Mouse (Mus musculus): ENCODE data around the gene Kcne1l. TPM values are rescaled to one million over a fixed set of nuclear protein-coding genes. Genes with fewer than 3 reads are reported as not detected.
A peak's percentile ranks its signal among the peaks of the same experiment; 100 is the strongest.

The Kcne1l gene
- polyA plus RNA-seq, 1 experiment from 2014 or later = 41.2 TPM

DNA sequence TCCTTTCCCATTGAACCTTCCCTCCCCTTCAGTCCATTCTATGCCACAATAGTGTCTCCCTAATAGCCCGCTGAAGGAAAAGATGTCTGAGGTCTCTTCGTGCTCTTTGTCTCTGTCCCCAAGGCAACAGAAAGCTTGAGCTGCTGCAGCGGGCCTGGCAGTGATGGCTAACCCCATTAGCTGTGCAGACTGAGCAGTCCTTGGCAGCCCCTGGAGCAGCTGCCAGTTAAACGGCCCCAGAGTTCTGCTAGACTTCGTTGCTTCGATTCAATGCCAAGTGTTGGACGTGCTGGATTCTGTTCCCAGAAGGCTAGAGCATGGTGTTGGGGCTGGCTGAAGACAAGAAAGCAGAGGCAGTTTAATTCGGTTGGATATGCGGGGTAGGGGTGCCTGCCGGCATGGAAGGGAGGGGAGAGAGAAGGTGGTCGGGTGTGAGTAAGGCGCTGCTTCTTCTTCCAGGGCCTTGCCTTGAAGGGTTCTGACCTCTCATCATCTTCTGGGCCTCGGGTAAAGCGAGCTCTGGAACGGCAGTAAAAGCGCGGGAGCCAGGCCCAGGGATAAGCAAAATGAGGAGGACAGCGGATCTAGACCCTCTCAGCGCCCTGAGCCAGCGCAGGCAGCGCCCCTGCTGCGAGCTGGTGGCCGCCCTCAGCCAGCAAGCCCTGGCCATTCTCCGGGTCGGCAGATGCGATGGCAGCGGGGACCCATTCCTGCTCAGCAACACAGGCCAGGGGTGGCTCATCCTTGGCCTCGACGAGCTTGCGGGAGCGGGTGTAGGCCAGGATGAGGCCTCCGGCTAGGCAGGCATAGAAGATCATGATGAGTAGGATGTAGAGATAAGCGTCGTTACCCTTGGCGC is 855 bp downstream of the Kcne1l start:
- Histone ChIP-seq H3K27ac (ENCODE audit: low read depth, low read length) (no peak overlapping the region), H3K27me3 (ENCODE audit: control insufficient read depth, insufficient read depth, low read length) (peaks cover 26% of the 10 kb centered on the region), H3K4me3 (ENCODE audit: low read depth, low read length) (peak overlapping the region; percentile 37), H3K4me1 (ENCODE audit: control insufficient read depth, insufficient read depth, low read length) (no peaks in the 10 kb centered on the region), H3K9ac (ENCODE audit: low read depth, low read length) (peak overlapping the region; percentile 52; the same call in 1 of the 2 replicates), H3K4me2 (peak overlapping the region; percentile 68), H3K36me3 (ENCODE audit: control insufficient read depth, insufficient read depth, low read length) (no peaks in the 10 kb centered on the region), H3K9me3 (replicated peaks; ENCODE audit: control insufficient read depth, low read length) (no peaks in the 10 kb centered on the region)
- WGBS (ENCODE audit: insufficient replicate concordance) = 33% methylated on average over 33 of the region's 35 CpGs
- ATAC-seq (replicated peaks; ENCODE audit: insufficient number of reproducible peaks, low FRiP score, low TSS enrichment) = no peak

DNA sequence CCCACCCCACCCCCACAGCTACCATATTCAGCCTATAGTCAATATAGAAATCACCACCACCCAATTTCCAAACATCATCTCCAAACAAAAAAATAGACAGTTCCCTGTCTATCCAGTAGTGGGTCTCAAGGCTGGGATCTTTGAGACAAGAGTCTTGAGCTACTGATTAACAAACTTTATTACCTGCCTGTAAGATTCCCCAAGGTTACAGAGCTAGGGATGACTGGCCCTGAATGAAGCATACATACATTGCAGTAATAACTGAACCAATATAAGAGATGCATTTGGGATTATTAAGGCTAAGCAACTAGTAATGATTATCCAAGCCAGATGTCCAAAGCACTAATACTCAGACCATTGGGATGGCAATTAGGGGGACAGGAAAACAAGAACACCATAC is 1.5 kb downstream of the Kcne1l start:
- Histone ChIP-seq H3K4me2 (no peak overlapping the region), H3K36me3 (ENCODE audit: control insufficient read depth, insufficient read depth, low read length) (no peaks in the 10 kb centered on the region), H3K9ac (ENCODE audit: low read depth, low read length) (no peak overlapping the region), H3K27me3 (ENCODE audit: control insufficient read depth, insufficient read depth, low read length) (peaks cover 26% of the 10 kb centered on the region), H3K9me3 (replicated peaks; ENCODE audit: control insufficient read depth, low read length) (no peaks in the 10 kb centered on the region), H3K4me1 (ENCODE audit: control insufficient read depth, insufficient read depth, low read length) (no peaks in the 10 kb centered on the region), H3K4me3 (ENCODE audit: low read depth, low read length) (no peak overlapping the region), H3K27ac (ENCODE audit: low read depth, low read length) (no peak overlapping the region)
- no peak for ATAC-seq (replicated peaks; ENCODE audit: insufficient number of reproducible peaks, low FRiP score, low TSS enrichment)

DNA sequence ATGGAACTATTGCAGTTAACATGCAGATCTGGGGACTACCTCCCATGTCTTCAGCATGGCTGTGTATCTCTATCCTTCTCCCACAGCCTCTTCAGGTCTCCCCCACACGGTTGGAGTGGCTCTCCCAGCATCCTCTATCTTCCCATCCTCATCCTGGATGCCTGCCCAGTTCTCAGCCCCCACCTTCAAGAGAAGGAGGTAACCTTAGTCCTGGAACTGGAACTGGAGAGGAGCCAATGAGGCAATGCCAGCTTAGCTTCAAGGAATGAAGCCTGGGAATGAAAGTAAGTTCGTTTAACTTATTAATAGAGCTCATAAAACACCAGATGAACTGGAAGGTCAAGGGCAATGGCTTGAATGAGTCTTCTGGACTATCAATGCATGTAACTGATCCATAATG is 2.6 kb downstream of the Kcne1l start:
- Histone ChIP-seq H3K4me3 (ENCODE audit: low read depth, low read length) (no peak overlapping the region), H3K9ac (ENCODE audit: low read depth, low read length) (no peak overlapping the region), H3K27me3 (ENCODE audit: control insufficient read depth, insufficient read depth, low read length) (peaks cover 24% of the 10 kb centered on the region), H3K9me3 (replicated peaks; ENCODE audit: control insufficient read depth, low read length) (no peaks in the 10 kb centered on the region), H3K4me2 (no peak overlapping the region), H3K27ac (ENCODE audit: low read depth, low read length) (no peak overlapping the region), H3K36me3 (ENCODE audit: control insufficient read depth, insufficient read depth, low read length) (no peaks in the 10 kb centered on the region), H3K4me1 (ENCODE audit: control insufficient read depth, insufficient read depth, low read length) (no peaks in the 10 kb centered on the region)
- 35% methylated on average over 2 of the region's 2 CpGs for WGBS (ENCODE audit: insufficient replicate concordance)
- ATAC-seq (replicated peaks; ENCODE audit: insufficient number of reproducible peaks, low FRiP score, low TSS enrichment) = no peak

DNA sequence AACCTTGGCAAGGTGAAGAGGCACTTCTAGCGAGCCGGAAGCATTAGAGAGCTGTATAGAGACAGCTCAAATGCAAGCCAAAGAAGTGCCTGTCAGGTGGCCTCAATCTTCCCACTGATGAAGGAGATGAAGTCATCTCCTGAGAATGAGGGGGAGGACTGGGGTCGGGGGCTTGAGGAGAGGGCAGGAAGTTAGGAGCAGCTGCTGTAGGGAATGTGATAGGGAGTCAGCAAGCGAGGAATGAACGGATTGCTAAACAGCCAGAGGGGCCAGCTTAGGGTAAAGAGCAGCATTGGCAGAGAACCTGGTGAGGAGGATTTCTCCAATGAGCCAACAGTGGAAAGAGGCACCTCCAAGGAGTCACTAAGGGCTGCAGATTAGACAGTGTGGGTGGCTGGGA is 20.2 kb downstream of the Kcne1l start:
- no peak overlapping the region for H3K4me3 ChIP-seq (ENCODE audit: low read depth, low read length)
- no peak; the same call in 1 of the 2 replicates for ATAC-seq (replicated peaks; ENCODE audit: insufficient number of reproducible peaks, low FRiP score, low TSS enrichment)
- H3K9ac ChIP-seq (ENCODE audit: low read depth, low read length) = no peak overlapping the region
- H3K27ac ChIP-seq (ENCODE audit: low read depth, low read length) = no peak overlapping the region
- WGBS (ENCODE audit: insufficient replicate concordance) = 36% methylated on average over 5 of the region's 5 CpGs
- no peaks in the 10 kb centered on the region for H3K4me1 ChIP-seq (ENCODE audit: control insufficient read depth, insufficient read depth, low read length)
- no peak overlapping the region for H3K4me2 ChIP-seq
- no peaks in the 10 kb centered on the region for H3K36me3 ChIP-seq (ENCODE audit: control insufficient read depth, insufficient read depth, low read length)
- 0 out of 2 replicates have a peak, but pooled peaks cover 4% of the 10 kb centered on the region for H3K27me3 ChIP-seq (ENCODE audit: control insufficient read depth, insufficient read depth, low read length)
- no peaks in the 10 kb centered on the region for H3K9me3 ChIP-seq (replicated peaks; ENCODE audit: control insufficient read depth, low read length)

DNA sequence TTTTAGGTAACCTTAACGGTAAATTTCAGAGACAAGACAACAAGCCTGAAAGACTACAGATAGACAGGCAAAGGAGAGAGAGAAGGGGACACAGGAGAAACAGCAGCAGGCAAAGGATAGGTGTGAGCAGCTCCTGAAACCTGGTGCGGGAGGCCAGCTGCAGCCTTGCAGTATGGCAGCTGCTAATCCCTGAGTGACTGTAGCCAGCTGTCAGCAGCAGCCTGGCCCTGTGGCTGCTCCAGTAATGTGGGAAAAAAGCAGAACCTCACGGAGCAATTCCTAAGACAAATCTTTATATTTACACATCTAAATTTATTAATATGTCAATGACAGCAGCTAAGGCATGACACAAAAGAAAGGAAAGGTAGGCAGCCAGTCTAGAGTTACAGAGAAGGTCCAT is 29.5 kb downstream of the Kcne1l start:
- no peak for ATAC-seq (replicated peaks; ENCODE audit: insufficient number of reproducible peaks, low FRiP score, low TSS enrichment)
- Histone ChIP-seq H3K9ac (ENCODE audit: low read depth, low read length) (no peak overlapping the region), H3K9me3 (replicated peaks; ENCODE audit: control insufficient read depth, low read length) (no peaks in the 10 kb centered on the region), H3K4me2 (no peak overlapping the region), H3K4me3 (ENCODE audit: low read depth, low read length) (no peak overlapping the region), H3K27ac (ENCODE audit: low read depth, low read length) (no peak overlapping the region), H3K4me1 (ENCODE audit: control insufficient read depth, insufficient read depth, low read length) (no peaks in the 10 kb centered on the region), H3K36me3 (ENCODE audit: control insufficient read depth, insufficient read depth, low read length) (no peaks in the 10 kb centered on the region), H3K27me3 (ENCODE audit: control insufficient read depth, insufficient read depth, low read length) (no peaks in the 10 kb centered on the region)
- 33% methylated on average over 3 of the region's 3 CpGs for WGBS (ENCODE audit: insufficient replicate concordance)

DNA sequence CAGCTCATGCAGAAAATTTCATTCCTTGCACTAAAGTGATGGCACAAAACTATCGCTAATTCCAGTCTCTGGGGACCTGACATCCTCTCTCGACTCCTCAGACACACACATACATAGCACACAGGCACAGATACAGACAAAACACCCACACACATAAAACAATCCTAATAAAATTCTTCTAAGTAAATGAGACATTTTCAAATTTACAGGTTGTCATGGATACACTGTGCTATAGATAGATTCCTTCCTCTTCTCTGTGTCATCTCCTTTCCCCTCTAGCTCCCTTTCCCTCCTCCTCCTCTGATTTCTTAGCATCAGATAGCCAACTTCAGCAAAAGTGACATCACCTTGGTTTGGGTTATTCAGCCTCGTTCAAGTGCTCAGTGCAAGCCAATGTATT is 30.1 kb downstream of the Kcne1l start:
- no peak for ATAC-seq (replicated peaks; ENCODE audit: insufficient number of reproducible peaks, low FRiP score, low TSS enrichment)
- Histone ChIP-seq H3K9ac (ENCODE audit: low read depth, low read length) (no peak overlapping the region), H3K4me1 (ENCODE audit: control insufficient read depth, insufficient read depth, low read length) (no peaks in the 10 kb centered on the region), H3K9me3 (replicated peaks; ENCODE audit: control insufficient read depth, low read length) (no peaks in the 10 kb centered on the region), H3K4me2 (no peak overlapping the region), H3K4me3 (ENCODE audit: low read depth, low read length) (no peak overlapping the region), H3K36me3 (ENCODE audit: control insufficient read depth, insufficient read depth, low read length) (no peaks in the 10 kb centered on the region), H3K27ac (ENCODE audit: low read depth, low read length) (no peak overlapping the region), H3K27me3 (ENCODE audit: control insufficient read depth, insufficient read depth, low read length) (no peaks in the 10 kb centered on the region)
- WGBS (ENCODE audit: insufficient replicate concordance) = 61% methylated on average over 3 of the region's 3 CpGs

Other genes starting within 250 kb of the Kcne1l start
- gene Gucy2f, start 109.4 kb downstream of the Kcne1l start, polyA plus RNA-seq (2014; fragmentation: Nextera tagmentation; extraction: Ambion mirVana) = not detected in 2 replicates
- gene Nxt2, start 79.5 kb downstream of the Kcne1l start, polyA plus RNA-seq (2014; fragmentation: Nextera tagmentation; extraction: Ambion mirVana) = 9.1 and 9.7 TPM in 2 replicates
- gene Acsl4, start 84.2 kb upstream of the Kcne1l start, polyA plus RNA-seq (2014; fragmentation: Nextera tagmentation; extraction: Ambion mirVana) = 19.7 and 23.7 TPM in 2 replicates

All from heart, embryonic 11.5 days (tissue).